Mouse (Mus musculus) stomach, postnatal 0 days (tissue): ENCODE data around the gene Pou2f3.

Experiments used
- CTCF ChIP-seq: IDR thresholded peaks from 2 replicates; pipeline ENCODE4 v1.5.1; 2016; ENCODE audit warnings: antibody characterized with exemption, low read depth, mild to moderate bottlenecking, moderate library complexity
- EP300 ChIP-seq: optimal IDR thresholded peaks from 2 replicates; pipeline ENCODE3; 2016; ENCODE audit warnings: antibody characterized with exemption

GRCm38 (mm10) chr9:43155960-43156359 lies 54.2 kb downstream of the Pou2f3 start:
- TF ChIP-seq CTCF, result no peak
- no peak for TF ChIP-seq EP300
